Mouse (Mus musculus) gastrocnemius, postnatal 10 days (tissue): Measurements from ENCODE around the gene Tenm4. TPM values are rescaled to one million over a fixed set of nuclear protein-coding genes. Genes with fewer than 3 reads are reported as not detected.

Source experiments
- DNase-seq: peaks from one replicate; pipeline ENCODE4 v3.0.0; 2021; ENCODE audit warnings: mixed read lengths
- total RNA-seq, 2 experiments: library from RNA; stranded (reverse); gene quantifications; 2 replicates each; pipeline ENCODE4 v1.2.3; 2021

Gene Tenm4
- total RNA-seq, 2 experiments from 2014 or later, result 11.0 to 15.0 TPM

DNA sequence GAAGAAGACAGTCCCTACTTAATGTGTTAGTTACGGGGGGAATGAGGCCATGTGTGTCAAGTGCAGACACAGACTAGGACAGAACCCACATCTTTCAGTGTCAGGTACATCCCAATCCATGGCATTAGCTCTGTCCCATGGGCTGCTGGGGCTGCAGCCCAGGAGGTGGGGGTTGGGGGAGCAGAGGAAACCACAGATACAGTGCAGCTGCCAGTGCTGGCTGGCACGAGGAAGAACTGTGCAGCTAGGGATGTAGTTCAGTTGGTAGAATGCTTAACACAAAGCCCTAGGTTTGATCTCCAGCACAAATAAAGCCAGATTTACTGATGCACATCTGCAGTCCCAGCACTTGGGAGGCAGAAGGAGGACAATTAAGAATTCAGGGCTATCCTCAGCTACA lies 688.0 kb downstream of the Tenm4 start:
- no peak for DNase-seq

- DNase-seq, result no peak
Observed at GRCm38 (mm10) chr7:96859684-96860083, 688.6 kb downstream of the Tenm4 start.

GRCm38 (mm10) chr7:96860650-96861049 lies 689.6 kb downstream of the Tenm4 start:
- DNase-seq, result no peak

GRCm38 (mm10) chr7:96864894-96865722 lies 694.1 kb downstream of the Tenm4 start:
- no peak for DNase-seq

DNA sequence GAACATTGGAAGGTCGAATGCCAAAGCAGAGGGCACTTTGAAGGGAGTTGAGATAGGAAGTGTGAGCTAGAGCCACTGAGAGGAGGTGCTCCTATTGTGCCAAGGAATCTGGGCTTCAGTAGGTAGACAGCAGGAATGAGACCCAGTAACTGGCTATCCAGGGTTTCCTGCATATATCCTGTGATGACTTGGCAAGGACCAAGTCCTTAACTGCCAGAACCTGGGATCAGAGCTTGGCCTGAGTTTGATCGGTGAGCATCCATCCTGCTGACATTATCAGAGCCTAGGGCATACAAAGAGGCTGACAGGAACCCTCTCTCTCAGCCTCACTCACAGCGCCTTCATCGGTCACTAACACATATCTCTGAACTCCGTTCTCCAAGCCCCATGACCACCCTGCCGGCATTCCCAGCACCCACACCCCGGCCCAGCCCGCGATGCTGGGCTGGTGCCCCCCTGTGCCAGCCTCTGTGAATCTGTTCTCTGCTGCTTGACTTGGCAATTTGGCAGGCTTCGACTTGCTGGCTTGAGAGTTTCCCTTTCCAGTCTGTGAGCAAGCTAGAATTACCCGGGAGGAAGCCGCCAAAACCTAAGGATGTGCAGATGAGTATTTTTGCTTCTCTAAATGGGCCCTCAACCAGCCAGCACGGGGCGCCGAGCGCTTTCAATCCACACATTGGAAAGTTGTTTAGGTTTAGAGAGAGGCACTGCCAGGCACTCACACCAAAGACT lies 698.2 kb downstream of the Tenm4 start:
- peak; percentile 15 for DNase-seq

- DNase-seq, result no peak
Observed at GRCm38 (mm10) chr7:96870473-96870872, 699.4 kb downstream of the Tenm4 start.

- DNase-seq, result no peak
Observed at GRCm38 (mm10) chr7:96871031-96871430, 700.0 kb downstream of the Tenm4 start.

DNA sequence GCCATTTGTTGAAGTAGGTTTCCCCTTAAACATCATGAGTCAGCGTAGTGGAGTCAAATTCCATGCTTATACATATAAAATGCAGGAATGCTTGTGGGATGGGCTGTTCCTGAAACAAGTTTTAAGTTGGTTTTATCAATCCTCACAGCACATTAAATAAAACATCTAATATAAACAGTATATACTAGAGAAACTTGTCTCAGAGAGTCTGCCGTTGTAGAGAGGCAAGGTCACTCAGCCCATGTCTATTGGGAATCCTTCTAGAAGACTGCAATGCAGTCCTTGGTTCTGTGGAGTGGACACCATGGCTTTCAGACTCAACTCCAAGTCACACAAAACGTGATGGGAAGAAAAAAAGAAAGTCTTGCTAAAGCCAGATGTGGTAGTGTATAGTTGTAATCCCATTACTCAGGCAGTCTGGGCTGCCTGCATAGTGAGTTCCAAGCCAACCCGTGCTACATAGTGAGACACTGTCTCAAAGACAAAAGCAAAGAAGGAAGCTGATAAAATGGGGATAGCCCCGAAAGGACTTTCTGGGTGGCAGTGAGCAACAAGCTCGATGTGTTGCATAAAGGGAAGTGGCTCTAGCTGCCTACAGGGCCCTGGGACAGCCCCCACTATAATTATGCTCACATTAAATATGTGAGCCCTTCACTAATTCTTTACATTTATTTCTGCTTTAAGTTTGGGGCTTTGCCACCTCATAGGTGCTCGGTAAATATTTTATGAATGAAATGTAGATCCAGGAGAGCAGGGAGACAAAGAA lies 707.6 kb downstream of the Tenm4 start:
- DNase-seq, result no peak

GRCm38 (mm10) chr7:96879593-96879992 lies 708.5 kb downstream of the Tenm4 start:
- no peak for DNase-seq

DNA sequence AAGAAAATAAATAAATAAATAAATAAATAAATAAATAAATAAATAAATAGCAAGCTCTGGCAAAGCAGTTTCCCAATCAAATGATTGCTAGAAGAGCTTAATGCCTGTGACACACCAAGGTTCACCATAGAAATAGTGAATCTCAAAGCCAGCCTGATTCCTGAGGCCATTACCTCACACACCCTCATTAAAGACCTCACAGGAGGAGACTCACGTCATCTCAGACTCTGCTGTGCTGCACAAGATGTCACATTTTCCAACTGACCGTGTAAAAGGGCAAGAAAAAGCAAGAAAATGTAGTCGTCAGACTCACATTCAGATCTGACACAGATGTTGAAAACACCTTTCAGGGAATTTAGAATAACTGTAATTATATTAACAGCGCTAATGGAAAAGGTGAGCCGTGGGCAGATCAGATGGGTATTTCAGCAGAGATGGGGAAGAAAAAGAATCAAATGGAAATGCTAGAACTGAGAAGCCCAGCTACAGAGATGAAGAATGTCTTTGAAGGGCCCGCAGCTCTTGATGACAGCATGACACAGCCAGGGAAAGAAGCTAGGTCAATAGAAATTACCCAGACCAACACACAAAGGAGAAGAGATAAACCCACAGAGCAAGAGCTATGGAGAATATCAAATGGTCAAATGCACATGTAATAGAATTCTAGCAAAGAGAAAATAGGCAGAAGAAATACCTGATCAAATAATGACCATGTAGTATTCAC lies 709.3 kb downstream of the Tenm4 start:
- DNase-seq, result no peak

- DNase-seq, result no peak
Observed at GRCm38 (mm10) chr7:96883297-96883696, 712.3 kb downstream of the Tenm4 start.

DNA sequence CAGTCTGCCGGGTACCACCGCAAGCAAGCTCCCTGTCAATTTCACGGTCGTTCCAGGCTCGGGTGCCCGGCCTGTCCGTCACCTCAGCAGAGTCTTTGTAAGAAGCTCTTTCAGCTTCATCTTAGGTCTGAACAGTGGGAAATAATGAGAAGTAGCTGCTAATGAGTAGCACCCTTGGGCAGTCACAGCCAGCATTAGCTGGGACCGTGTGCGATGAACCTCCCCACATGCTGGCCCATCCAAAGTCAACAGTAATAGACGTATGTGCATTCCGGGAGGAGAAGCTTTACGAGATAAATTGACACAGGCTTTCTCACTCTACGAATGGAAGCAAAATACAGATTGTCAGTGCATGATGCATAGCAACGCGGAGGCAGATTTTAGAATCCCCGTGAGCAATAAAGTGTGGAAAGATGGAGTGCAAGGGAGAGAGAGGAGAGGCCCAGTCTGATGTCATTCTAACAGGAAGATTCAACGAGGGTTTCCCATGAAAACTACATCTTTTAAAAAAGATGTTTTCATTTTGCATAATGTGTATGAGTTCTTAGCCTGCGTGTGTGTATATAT lies 716.1 kb downstream of the Tenm4 start:
- DNase-seq, result no peak

DNA sequence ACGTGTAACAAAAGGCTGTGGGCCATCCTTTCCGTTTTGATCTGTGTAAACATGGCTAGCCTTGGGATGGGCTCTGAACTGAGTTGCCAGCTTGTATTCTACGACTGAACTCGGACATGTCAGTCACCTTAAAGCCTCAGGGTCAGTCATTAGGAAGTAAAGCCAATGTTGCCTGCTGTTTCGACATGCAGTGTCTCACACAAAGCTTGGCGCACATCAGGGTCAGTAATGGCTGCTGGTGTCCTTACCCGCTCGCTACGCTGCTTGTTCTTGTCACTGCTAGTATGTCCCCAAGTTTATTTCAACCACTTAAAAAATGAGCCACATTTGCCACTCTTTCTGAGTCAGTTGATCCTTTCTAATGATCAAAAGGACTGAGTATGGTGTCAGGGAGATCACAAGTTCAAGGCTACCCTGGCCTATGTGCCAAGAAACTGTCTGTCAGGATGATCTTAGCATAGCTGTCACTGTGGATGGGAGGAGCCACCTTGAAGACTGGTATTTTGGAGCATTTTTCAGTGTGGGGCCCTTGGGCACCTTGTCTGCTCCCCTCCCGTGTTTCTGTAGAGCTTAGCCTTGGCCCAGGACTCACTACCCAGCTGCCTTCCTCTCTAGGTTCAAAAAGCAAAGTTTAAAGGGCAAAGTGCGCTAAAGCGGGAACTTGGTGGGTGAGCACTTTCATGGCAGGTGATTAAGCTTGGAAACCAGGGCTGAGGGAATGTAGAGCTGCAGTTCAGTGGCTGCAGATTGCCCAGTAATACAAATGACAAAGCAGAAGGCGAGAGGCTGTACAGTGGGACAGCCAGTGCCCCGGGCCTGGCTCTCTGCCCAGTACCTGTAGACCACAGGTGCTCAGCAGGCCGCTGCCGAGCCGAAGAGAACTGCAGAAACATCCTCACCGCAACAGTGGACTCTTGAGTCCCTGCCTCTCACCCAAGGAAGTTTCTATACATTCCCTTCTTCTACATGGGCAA lies 718.3 kb downstream of the Tenm4 start:
- DNase-seq, result no peak

- DNase-seq, result no peak
Observed at GRCm38 (mm10) chr7:96890035-96890621, 719.1 kb downstream of the Tenm4 start.

GRCm38 (mm10) chr7:96890987-96891386 lies 719.9 kb downstream of the Tenm4 start:
- no peak for DNase-seq

GRCm38 (mm10) chr7:96899036-96899569 lies 728.1 kb downstream of the Tenm4 start:
- DNase-seq, result no peak

DNA sequence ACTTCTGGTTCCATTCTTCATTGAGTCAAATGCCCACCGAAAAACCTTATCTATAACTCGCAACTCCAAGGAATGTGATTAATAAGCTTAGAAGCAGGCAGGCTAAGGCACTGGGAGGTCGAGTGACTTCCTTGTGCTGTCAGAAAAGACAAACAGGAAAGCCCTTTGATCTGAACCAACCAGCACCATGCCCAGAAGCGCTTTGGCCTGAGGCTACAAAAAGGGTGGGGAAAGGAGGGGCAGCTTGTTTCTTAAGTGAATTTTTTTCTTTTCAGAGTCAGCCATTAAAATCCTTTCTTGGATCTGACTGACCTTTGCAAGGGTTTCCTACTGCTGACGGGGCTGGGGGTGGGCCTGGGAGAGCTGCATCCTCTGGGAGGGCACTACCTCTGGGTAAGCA lies 731.1 kb downstream of the Tenm4 start:
- DNase-seq, result no peak

DNA sequence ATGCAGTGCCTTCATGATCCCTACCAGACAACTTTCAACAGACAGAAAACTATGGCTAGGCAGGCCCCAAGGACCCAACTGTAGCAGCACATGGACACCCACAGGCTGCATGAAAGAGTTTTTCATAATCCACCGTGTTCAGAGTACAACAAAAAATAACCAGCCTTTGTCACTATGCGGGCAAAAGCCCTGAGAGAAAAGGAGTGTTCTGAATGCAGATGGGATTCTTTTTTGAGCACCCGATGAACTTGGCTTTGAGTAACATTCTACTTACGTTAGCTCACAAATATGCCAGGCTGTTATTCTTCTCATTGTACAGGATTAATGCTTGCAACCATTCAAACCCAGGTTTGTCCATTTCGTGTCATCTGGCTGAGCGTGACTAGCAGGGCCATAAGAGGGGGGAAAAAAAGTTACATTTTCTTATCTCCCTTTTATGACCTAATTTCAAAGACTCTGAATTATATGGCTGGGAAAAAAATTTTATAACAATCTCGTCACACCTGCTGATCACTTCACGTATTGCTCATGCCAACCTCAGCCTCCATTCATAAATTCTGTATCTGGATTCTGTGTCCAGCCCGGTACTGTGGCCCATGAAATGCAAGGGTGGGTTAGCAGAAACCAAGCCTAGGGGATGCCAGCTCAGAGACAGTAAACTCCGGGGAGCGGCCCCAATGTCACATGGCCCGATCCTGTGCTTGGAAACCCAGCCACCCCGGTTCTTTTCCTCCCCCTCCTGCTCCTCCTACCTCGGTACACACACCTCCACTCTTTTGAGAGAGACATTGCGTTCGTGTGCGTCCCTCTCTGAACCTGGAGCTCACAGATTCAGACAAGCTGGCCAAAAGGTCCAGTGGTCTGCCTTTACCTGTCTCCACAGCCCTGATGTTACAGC lies 732.3 kb downstream of the Tenm4 start:
- DNase-seq, result no peak

DNA sequence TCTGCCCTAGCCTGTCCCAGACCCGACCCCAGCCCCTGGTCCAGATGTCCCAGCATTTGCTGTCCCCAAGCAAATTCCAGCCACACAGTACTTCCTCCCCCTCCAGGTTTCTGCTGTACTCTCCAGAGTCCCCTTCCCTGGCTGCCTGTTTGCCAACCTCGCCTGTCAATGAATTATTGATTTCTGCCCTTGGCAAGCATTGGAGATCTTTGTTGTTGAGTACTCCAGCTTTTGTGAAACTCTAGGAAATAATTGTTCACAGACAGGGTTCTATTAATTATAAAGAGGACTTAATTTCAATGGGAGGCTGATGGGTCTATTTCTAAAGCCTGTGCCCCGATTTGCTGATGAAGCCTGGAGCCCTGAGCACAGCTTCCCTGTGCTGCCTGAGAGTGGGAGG lies 733.4 kb downstream of the Tenm4 start:
- DNase-seq, result no peak
